Mouse (Mus musculus) thymus, adult 2 months (tissue): ENCODE measurements around the gene Clybl.

Experiments used
- CTCF ChIP-seq: fragments of 200-500 bp; IDR thresholded peaks from 2 replicates; pipeline ENCODE4 v1.5.1; 2012; ENCODE audit warnings: mild to moderate bottlenecking, control low read depth, low read length, moderate library complexity, borderline replicate concordance; ENCODE audit not compliant: control insufficient read depth, poor library complexity, insufficient read depth; ENCODE audit errors: extremely low read depth
- POLR2A ChIP-seq: fragments of 200-500 bp; IDR thresholded peaks from 2 replicates; pipeline ENCODE4 v1.6.1; 2012; ENCODE audit warnings: mild to moderate bottlenecking, low read length, control low read depth, moderate library complexity; ENCODE audit not compliant: control insufficient read depth, poor library complexity, insufficient read depth; ENCODE audit errors: extremely low read depth

- TF ChIP-seq CTCF = no peak
- no peak for TF ChIP-seq POLR2A
Measured at GRCm38 (mm10) chr14:122405897-122406540, 224.5 kb downstream of the Clybl start.
